9 mouse cellular contexts compared by ENCODE assay signal in genomic region chr15:5237012-5237660, GRCm38 (mm10). TPM values are rescaled to one million over a fixed set of nuclear protein-coding genes. Genes with fewer than 3 reads are reported as not detected.
A peak's percentile ranks its signal among the peaks of the same experiment; 100 is the strongest.
DNase-seq lines count a peak whose midpoint lies in the region; ATAC-seq and TF ChIP-seq lines count a peak whose summit lies in the region.
"Had no signal": no experiment of that assay in that cellular context is flagged by ENCODE, and none has a peak within 500 bp of the region (broad histone marks: within the 10 kb centered on the region; RNA-seq: fewer than 3 reads in every experiment).

No protein-coding gene starts in this region.

- H3K9ac ChIP-seq in embryonic facial prominence, embryonic 14.5 days (ENCODE audit: low read depth, low read length), result no peak overlapping the region
- H3K9ac ChIP-seq: liver, embryonic 13.5 days had no signal

- H3K27me3 ChIP-seq in embryonic facial prominence, embryonic 14.5 days (replicated peaks; ENCODE audit: control insufficient read depth, insufficient read depth, low read length), result peaks cover 10% of the 10 kb centered on the region
- peaks cover 25% of the 10 kb centered on the region for H3K27me3 ChIP-seq in embryonic facial prominence, embryonic 10.5 days (replicated peaks; ENCODE audit: low read depth, poor library complexity, severe bottlenecking)
- H3K27me3 ChIP-seq in small intestine, adult 2 months (ENCODE audit: control insufficient read depth, insufficient read depth, low read length), result no peaks in the 10 kb centered on the region

- H3K9me3 ChIP-seq in embryonic facial prominence, embryonic 14.5 days (ENCODE audit: control insufficient read depth, low read length), result no peaks in the 10 kb centered on the region
- no peaks in the 10 kb centered on the region for H3K9me3 ChIP-seq in embryonic facial prominence, embryonic 10.5 days
- H3K9me3 ChIP-seq: liver, embryonic 13.5 days had no signal

- no peak for TF ChIP-seq POLR2A in brain, embryonic 14.5 days (IDR thresholded peaks at IDR 0.05; ENCODE audit: borderline replicate concordance, extremely low read depth, insufficient read depth, insufficient read length, poor library complexity, severe bottlenecking)
- TF ChIP-seq POLR2A in small intestine, adult 2 months (IDR thresholded peaks at IDR 0.05; ENCODE audit: low read depth, low read length), result no peak

- ATAC-seq in embryonic facial prominence, embryonic 14.5 days (ENCODE audit: low read depth), result no peak

- 55% methylated on average over 7 of the region's 7 CpGs for WGBS in embryonic facial prominence, embryonic 14.5 days
- WGBS in embryonic facial prominence, embryonic 10.5 days, result 81% methylated on average over 7 of the region's 7 CpGs
- 31% methylated on average over 7 of the region's 7 CpGs for WGBS in small intestine, adult 2 months

- no peaks in the 10 kb centered on the region; the same call in 1 of the 2 replicates for H3K4me1 ChIP-seq in embryonic facial prominence, embryonic 14.5 days (ENCODE audit: control insufficient read depth, insufficient read depth, low read length)
- peaks cover 12% of the 10 kb centered on the region for H3K4me1 ChIP-seq in embryonic facial prominence, embryonic 10.5 days
- H3K4me1 ChIP-seq in small intestine, adult 2 months (ENCODE audit: control insufficient read depth, insufficient read depth, insufficient read length, low read length), result peaks cover 6% of the 10 kb centered on the region; the same call in 1 of the 2 replicates

- peak; percentile 50 for DNase-seq in embryonic facial prominence, embryonic 14.5 days (ENCODE audit: low spot score)
- DNase-seq in embryonic facial prominence, embryonic 10.5 days (ENCODE audit: low spot score), result no peak
- peak; percentile 16 for DNase-seq in kidney, postnatal 14 days
- DNase-seq in kidney, adult 8-10 months, result no peak
- peak; percentile 31 for DNase-seq in brain, embryonic 14.5 days (ENCODE audit: low read depth)
- no peak for DNase-seq in frontal cortex, postnatal 14 days (ENCODE audit: low spot score in 2 of 2)
- DNase-seq in ovary, postnatal 10 days (ENCODE audit: low spot score), result no peak

- no peaks in the 10 kb centered on the region for H3K36me3 ChIP-seq in embryonic facial prominence, embryonic 14.5 days (ENCODE audit: control insufficient read depth, insufficient read depth, low read length)
- no peaks in the 10 kb centered on the region for H3K36me3 ChIP-seq in embryonic facial prominence, embryonic 10.5 days (replicated peaks)
- peaks cover 32% of the 10 kb centered on the region for H3K36me3 ChIP-seq in small intestine, adult 2 months (ENCODE audit: control insufficient read depth, insufficient read depth, low read length)

- H3K4me2 ChIP-seq in embryonic facial prominence, embryonic 14.5 days (ENCODE audit: low read depth, low read length), result no peak overlapping the region
- H3K4me2 ChIP-seq: liver, embryonic 13.5 days had no signal

- H3K4me3 ChIP-seq in embryonic facial prominence, embryonic 14.5 days (ENCODE audit: low read depth, low read length), result no peak overlapping the region
- no peak overlapping the region for H3K4me3 ChIP-seq in embryonic facial prominence, embryonic 10.5 days
- H3K4me3 ChIP-seq in small intestine, adult 2 months (ENCODE audit: low read depth, low read length), result no peak overlapping the region
- H3K4me3 ChIP-seq: liver, embryonic 13.5 days had no signal

- H3K27ac ChIP-seq in embryonic facial prominence, embryonic 14.5 days (replicated peaks; ENCODE audit: low read depth, low read length), result no peak overlapping the region
- H3K27ac ChIP-seq in embryonic facial prominence, embryonic 10.5 days (replicated peaks), result no peak overlapping the region
- peak overlapping the region; percentile 7; the same call in 1 of the 2 replicates for H3K27ac ChIP-seq in small intestine, adult 2 months (ENCODE audit: insufficient read depth, low read depth, low read length)
- H3K27ac ChIP-seq: liver, embryonic 13.5 days had no signal

- TF ChIP-seq CTCF in brain, embryonic 14.5 days (IDR thresholded peaks at IDR 0.05; ENCODE audit: borderline replicate concordance, extremely low read depth, insufficient read depth, insufficient read length), result no peak
- TF ChIP-seq CTCF in small intestine, adult 2 months (IDR thresholded peaks at IDR 0.05; ENCODE audit: extremely low read depth, insufficient read length, insufficient replicate concordance, low read depth, low read length), result no peak

RNA-seq across cellular contexts. Expression of gene Ptger4, which starts 6.9 kb away (rescaled TPM):
- 3.4 and 5.1 TPM in 2 replicates for polyA plus RNA-seq in embryonic facial prominence, embryonic 14.5 days (2014; fragmentation: Nextera tagmentation; extraction: Ambion mirVana)
- polyA plus RNA-seq in embryonic facial prominence, embryonic 10.5 days (2016; fragmentation: Nextera tagmentation; extraction: Ambion mirVana), result 1.00 and 1.0 TPM in 2 replicates
- 0.76 and 1.2 TPM in 2 replicates for polyA plus RNA-seq in brain, embryonic 14.5 days (2012; rRNA removed)
- 37.8 and 85.6 TPM in 2 replicates for polyA plus RNA-seq in small intestine, adult 2 months (2012; rRNA removed)

RNA-seq across cellular contexts. Expression of gene Ttc33, which starts 51.8 kb away (rescaled TPM):
- polyA plus RNA-seq in embryonic facial prominence, embryonic 14.5 days (2014; fragmentation: Nextera tagmentation; extraction: Ambion mirVana), result 39.3 and 41.9 TPM in 2 replicates
- 34.9 and 35.7 TPM in 2 replicates for polyA plus RNA-seq in embryonic facial prominence, embryonic 10.5 days (2016; fragmentation: Nextera tagmentation; extraction: Ambion mirVana)
- polyA plus RNA-seq in brain, embryonic 14.5 days (2012; rRNA removed), result 24.5 and 29.0 TPM in 2 replicates
- 0.76 and 1.4 TPM in 2 replicates for polyA plus RNA-seq in small intestine, adult 2 months (2012; rRNA removed)

Comparison
In these comparisons a context has a peak if more than half of its experiments do, and no peak if none do; other contexts are left out.
1. DNase-seq: peak in embryonic facial prominence, embryonic 14.5 days (single experiment), kidney, postnatal 14 days (single experiment) and brain, embryonic 14.5 days (single experiment); none in embryonic facial prominence, embryonic 10.5 days (single experiment), kidney, adult 8-10 months (0 of 2), frontal cortex, postnatal 14 days (0 of 2) and ovary, postnatal 10 days (single experiment).
2. RNA of gene Ttc33, which starts 51.8 kb away (polyA plus RNA-seq): 39.3 to 41.9 TPM in embryonic facial prominence, embryonic 14.5 days, 34.9 to 35.7 TPM in embryonic facial prominence, embryonic 10.5 days and 24.5 to 29.0 TPM in brain, embryonic 14.5 days; 0.76 to 1.4 TPM in small intestine, adult 2 months; every median in the first group is over 10 times any median in the second.